Mouse (Mus musculus) frontal cortex, postnatal 14 days (tissue): ENCODE data around the gene Fam189a2.

ENCODE experiments used
- DNase-seq, 2 experiments: peaks; one replicate each; pipeline ENCODE4 v3.0.0; 2022; ENCODE audit warnings: low spot score in 2 of 2

Fam189a2 gene

DNA sequence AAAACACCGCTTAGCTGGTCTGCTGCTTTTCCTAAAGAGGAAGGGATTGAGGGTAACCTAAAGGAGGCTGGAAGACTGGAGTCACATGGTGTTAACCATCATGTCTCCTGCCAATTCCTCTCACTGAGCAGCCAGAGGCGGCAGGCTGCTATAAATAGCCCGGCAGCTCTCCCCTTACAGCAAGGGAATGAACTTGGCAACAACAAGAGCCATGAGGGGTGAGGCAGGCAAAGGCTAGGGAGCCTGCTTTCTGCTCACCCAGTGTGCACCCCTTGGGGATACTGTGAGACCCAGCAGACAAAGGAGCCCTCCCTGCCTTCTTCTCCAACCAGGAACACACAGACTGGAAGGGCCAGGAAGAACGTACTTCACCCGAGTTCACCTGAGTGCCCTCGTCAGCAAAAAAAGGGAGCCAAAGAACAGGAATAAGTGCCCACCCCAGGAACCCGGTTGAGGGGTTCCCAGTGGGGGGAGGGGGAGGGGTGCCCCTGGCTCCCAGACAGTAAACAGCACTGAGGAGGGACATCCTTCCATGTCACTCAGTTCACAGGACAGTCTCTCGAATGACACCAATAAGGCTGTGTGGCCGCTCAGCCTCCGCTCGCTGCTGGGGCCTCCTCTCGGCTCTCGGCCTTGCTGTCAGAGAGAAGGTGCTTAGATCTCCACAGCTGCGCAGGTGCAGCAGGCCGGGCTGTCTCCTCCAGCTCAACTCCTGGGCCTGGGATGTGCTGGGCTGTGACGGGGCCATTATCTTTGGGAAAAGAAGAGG is 57.8 kb downstream of the Fam189a2 start:
- no peak for DNase-seq

DNA sequence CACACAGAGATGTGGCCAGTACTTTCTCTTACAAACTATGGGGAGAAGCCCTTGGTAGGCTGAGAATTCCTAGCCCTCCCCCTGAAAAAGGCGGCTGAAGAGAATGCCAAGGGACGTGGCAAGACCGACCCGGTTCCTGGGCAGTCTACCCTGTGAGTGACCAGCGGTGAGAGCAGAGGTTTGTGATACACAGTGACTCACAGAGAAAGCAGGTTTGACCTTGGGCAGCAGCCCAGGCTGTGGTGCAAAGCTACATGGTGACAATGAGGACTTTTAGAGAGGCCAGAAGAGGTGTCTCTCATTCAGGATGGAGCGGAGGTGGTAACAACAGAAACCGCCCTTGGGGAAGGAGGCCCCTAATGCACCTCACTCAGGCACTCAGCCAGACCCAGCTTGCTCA is 59.4 kb downstream of the Fam189a2 start:
- no peak for DNase-seq

DNA sequence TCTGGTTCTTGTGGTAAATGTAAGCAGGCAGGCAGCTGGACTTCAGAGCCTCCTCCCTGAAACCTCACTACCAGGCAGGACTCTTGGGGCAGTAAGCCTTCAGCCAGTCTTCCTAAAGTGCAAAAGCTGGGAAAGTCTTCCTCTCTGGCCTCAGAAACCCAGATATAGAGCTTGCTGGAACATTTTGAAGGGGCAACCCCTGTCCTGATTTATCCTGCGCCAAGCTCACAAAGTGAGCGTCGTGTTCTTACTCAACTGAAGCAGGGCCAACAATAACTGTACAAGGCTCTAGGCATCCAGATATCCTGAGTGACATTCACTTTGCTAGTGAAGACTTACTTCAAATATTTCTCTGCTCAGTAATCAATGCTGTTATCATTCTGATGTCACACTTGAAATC is 60.4 kb downstream of the Fam189a2 start:
- no peak for DNase-seq

DNA sequence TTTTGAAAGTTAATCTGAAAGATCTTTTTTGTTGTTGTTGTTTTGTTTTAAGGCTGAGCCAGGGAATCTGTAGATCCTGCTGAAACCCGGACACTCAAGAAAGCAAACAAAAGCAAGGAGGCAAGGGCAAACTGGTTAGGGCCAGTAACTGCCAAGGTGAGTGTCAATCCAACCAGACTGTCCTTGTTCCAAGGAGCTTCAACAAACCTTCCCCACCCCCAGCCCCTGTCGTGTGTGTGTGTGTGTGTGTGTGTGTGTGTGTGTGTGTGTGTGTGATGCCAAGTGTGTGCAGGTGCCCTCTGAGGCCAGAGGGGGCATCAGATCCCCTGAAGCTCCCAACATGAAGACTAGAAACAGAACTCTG is 62.0 kb downstream of the Fam189a2 start:
- no peak for DNase-seq

DNA sequence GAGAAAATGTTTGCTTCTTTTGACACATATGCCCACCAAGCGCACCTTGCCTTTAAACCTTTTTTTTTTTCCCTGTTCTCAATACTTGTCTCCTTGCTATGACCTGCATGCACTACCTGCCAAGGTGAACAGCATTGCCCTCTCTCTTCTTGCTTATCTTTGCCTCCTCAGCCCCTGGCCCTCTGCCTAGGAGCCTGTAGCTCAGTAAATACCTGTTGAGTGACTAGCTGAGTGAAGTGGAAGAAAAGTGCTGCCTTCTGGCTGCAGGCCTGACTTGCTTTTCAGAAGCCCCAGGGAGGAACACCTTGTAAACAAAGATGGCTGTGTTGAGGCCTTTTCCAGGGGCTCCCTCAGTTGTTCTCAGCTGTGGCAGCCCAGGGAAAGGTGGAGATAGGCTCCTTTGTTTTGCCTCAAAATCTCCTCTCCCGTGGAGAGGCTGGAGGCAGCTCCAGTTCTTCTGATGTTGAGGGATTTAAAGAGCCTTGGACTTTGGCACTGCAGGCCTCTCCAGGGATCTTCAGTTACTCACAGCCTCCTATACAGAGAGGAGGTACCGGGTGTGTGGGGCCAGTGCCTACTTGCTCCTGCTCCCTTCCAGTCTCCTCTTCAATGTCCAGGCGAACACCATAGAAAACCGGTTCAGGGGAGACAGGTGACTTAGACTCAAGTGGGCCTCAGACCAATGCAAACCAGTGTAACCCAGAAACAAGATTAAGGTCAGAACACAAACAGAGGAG is 62.5 kb downstream of the Fam189a2 start:
- no peak for DNase-seq

DNA sequence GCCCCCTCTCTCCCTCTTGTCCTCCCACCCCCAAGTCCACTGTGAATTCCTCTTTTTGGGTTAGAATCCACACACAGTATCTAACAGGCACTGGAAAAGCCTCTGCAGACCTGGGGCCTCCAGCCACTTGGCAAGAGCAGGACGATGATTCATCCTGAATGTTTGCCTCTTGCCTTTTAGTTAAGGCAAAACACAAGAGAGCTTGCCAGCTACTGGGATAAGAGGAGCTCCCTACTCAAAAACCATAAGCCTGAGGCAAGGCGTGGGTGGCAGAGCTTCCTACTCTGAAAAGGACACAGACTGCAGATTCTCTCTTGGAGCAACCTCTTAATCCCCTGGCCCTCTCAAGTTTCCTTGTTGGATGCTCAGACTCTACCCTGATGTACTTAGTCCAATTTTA is 63.7 kb downstream of the Fam189a2 start:
- DNase-seq, result no peak

DNA sequence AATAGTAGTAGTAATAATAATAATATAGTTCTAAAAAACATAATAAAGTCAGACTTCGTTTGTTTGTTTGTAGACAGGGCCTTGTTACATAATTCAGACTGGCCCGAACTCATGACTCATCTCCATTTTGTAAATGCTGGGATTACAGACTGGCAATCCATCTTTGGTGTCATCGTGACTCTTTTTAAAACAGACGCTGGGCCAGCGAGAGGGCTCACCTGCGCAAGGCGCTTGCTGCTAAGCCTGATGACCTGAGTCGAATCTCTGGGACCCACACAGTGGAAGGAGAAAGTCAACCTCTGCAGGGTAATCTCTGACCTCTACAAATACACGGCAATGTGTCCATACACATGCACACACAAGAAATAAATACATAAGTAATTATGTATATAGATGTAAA is 64.4 kb downstream of the Fam189a2 start:
- DNase-seq, result no peak

DNA sequence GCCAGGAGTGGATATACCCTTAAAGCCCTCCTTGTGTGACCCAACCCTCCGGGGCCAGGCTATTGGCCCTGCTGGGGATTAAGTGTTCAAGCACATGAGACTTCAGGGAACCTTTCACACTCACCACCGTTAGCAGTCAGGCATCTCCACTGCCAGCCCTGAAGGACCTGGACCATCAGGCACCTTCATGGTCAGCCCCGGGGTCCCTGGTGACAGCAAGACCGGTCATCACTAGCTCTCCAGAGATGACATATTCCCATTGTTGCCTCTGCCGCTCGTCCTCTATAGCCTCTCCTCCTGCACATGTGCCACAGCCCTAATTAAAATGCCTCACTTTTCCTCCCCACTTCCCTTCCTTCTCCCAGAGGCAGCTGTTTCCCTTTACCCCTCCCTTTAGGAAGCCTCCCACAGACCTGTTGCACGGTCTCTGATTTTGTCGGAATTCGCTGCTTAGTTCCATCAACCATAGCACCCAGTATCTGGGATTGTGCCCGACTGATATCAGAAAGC is 66.4 kb downstream of the Fam189a2 start:
- DNase-seq, result no peak

DNA sequence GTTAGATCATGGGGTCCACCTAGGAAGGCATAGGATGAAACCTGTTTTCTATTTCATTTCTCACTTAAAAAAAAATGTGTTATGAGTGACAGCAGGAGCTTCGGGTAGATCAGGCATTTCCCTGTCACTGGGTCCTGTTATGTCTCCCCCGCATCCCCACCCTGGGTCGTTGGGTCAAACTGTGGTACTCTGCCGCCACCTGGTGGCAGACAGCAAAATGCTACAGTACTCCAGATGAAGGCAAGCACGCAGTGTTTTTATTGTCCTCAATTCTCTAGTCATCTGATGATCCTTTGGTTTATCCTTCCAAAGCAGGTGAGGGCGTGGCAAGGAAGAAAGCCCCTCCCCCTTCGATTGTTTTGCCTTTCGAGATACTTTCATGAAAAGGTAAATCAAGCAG is 69.3 kb downstream of the Fam189a2 start:
- peak in 1 of 2 experiments; percentile 67 for DNase-seq

DNA sequence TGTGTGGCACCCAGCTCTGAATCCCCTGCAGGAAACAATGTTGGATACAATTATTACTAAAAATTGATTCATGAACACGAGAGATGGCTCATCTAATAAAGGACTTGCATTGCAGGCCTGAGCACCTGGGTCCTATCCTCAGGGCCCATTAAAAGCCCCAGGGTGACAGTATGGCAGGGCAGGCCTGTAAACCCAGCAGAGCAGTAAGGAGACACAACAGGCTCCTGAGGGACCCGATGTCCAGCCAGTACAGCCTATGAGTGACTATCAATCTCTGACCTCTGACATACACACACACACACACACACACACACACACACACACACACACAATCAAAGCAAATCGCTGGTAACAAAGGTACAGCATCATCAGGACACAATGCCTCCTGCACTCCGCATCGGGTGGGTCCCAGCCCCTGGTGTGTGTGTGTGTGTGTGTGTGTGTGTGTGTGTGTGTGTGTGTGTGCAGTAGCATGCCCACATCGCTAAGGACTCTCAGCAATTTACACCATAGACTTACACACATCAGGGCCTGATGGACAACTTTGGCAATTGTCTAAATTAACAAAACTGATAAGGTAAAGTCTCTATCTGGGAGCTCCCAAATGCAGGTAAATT is 69.9 kb downstream of the Fam189a2 start:
- no peak for DNase-seq

DNA sequence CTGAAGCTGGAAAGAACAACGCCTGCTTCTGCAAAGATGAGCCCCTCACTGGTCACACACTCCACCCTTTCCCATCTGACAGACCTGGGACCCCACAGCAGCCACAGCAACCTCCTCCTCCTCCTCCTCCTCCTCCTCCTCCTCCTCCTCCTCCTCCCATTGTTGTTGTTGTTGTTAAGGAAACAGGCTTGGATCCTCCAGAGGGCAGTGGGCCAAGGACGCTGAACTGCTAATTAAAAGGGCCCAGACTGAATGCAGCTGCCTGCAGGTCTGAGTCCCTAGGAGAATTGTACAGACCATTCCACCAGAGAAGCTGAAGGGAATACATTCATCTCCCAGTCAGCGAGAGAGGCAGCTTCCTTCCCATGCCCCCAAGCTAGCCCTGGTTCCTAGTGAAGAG is 70.5 kb downstream of the Fam189a2 start:
- DNase-seq, result no peak

DNA sequence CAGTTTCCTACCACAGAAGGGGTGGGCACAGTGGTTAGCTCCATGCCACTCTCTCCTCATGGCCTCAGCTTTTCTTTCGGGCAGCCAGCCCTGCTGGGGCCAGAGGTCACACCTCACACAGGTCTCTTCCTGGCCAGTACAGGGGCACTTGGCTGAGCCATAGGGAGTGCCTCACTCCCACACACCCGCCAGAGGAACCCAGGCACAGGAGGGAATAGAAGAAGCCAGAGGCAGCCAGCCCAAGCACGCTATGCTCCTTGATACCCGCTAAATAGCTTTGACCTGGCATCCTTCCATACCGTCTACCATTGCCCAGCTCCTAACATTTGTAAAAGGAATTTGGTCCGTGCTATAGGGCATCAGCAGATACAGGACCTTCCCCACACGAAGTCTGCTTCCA is 70.9 kb downstream of the Fam189a2 start:
- no peak for DNase-seq

DNA sequence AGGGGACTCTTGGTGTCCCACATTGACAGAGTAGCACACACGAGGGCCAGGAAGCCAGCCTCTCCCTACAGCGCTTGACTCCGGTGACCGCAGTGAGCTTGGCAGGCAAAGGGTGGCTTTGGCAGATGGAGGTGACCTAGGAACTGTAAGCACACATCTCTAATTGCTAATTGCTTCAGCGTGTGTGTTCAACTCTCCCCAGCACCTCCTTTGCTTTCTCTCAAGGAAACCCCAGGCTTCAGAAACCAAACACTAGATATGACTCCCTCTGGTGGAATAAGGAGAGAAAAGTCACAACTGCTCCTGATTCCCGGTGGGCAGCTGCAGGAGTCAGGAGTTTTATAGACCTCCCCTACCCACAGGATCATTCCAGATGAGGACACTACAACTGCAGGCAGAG is 71.9 kb downstream of the Fam189a2 start:
- DNase-seq, result no peak

DNA sequence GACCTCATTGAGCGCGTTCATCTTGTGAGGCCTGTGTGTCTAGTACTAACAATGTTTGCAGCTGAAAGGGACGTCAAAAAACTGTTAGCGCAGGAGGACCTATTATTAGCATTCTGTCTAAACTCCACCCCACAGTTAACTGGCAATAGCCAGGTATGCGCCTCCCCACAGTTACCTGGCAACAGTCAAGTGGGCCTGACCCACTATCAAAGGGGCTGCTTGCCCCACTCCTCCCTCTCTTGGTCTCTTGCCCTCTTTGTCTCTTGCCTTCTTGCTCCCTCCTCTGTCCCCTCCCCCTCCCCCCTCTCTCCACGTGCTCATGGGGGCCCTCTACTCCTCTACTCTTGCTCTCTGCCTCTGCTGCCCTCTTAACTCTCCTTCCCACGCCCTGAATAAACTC is 73.3 kb downstream of the Fam189a2 start:
- no peak for DNase-seq

DNA sequence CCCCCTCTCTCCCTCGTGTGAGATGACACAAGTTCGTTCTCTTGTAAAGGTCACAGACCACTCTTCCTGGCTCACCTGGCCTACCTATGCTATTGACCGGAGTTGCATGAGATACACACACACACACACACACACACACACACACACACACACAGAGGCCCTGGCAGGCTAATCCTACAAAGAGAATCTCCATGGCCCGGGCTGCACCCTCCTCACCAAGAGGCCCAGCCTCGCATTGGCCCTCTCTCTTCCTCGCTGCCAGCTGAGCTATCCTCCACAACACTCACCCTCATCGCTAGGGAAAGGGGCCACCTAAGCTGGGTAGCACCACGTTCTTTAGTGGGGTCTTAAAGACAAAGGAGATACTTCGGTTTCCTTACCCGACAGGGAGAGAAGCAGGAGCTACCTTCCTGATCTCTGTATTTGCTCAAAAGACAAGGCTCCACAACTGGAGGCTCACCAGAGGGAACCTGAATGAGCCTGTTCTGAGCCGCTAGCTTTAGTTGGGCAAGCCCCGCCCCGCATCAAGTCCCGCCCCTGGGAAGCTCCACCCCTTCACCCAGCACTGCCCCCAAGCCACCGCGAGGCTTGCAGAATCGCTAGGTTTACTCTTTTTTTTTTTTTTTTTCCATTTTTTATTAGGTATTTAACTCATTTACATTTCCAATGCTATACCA is 74.4 kb downstream of the Fam189a2 start:
- no peak for DNase-seq

DNA sequence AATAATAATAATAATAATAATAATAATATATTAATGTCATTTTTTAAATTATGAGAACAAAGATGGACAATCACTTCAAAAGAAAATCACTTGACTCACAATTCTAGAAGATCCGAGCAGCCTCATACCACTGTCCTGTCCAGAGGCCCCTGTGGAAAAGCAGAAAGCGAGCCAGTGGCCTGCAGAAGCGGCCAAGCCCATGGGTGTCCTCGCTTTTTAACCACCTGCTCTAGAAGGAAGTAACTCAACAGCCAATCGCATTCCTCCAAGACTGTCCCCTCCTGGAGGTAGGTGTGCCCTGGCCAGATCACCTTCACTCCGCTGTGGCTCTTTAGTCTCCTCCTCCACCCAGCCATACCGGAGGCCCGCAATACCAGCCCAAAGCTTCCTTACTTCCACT is 75.4 kb downstream of the Fam189a2 start:
- no peak for DNase-seq

DNA sequence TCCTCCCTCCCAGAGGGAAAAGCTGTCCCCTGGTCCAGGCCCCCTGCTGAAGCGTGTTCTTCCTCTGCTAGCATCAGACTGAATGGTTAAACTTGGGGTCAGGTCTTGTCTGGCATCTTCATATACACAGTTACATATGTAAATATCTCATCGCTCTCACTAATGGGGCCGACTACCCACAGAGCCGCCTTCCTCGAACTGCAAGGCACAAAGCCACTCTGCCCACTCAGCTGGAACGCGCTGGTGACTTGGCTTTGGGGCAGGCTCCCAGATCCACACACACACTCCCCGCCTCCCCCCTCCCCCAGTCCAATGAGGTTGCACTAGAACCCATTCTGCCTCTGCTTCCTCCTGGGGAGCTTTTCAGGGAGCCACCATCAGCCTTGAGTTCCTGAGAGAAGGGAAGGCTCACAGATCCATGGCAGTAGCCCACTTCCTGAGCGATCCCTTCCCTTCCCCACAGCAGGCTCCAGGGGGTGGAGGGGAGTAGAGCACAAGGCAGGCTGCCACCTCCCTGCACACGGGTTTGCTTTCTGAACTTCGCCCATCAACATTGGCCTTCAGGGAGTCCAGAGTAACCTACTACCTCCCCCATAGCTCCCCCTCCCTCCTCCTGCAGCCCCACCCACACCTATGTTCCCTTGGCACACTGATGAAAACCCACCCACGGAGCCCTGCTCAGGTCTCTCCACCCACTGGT is 82.4 kb downstream of the Fam189a2 start:
- no peak for DNase-seq

DNA sequence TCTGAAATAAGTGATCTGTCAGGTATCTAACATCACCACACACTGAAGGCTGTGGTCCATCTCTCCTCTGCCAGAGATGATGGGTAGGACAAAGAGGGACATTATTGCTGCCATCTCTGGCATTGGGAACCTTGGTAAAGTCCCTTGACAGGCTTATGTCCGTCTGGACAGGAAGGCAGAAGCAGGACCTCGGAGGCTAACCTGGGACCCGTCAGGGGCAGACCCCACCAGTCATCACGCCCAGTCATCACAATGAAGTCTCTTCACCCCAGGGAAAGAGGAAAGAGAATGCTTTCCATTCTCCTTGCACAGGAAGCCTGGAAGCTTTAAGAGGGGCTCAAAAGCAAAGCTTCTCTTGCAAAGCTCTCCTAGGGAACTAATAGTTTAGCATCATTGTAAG is 82.9 kb downstream of the Fam189a2 start:
- DNase-seq, result no peak

DNA sequence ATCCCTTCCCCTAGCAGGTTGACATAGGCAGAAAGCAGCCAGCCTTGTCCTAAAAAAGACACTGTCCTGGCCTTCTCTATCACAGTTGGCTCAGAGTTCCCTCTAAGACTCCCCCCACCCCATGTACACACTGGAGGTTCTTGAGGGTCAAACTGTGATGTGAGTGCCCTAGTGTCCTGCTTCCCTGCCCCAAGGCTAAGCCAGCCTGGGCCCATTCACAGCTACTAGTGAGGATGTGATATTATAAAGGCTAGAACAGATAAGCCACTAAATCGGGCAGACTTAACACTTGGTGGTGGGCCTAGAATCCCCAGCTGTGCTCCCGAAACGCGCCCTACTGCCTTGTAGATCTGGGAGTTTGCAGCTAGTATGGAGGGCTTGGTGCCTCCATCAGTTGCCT is 84.1 kb downstream of the Fam189a2 start:
- no peak for DNase-seq

DNA sequence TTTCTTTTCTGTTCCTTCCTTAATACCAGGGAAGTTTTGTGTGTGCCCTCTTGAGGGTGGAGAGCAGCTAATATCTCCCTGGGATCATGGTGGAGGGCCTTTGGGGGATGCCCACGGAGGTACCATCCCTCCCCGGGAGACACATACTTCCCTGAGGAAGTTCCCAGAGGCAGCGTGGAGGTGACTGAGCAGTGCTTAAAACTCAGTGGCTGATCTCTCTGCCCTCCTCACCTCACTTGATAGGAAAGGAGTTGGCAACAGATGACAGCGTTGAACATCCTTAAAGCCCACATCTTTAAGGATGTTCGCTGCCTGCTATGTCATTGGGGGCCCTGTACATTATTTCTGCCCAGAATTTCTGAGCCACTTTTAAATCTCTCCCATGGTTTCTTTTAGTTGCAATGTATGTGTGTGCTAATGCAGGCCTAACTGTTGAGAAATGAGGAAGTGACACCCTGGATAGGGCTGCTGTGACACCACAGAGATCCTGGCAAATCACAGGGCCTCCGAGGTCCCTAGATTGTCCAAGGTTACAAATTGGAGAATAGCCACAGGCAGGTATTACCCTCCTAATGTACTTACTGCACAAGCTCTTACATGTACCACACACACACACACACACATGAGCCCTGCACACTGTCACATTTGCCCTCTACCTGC is 84.7 kb downstream of the Fam189a2 start:
- DNase-seq, result no peak

DNA sequence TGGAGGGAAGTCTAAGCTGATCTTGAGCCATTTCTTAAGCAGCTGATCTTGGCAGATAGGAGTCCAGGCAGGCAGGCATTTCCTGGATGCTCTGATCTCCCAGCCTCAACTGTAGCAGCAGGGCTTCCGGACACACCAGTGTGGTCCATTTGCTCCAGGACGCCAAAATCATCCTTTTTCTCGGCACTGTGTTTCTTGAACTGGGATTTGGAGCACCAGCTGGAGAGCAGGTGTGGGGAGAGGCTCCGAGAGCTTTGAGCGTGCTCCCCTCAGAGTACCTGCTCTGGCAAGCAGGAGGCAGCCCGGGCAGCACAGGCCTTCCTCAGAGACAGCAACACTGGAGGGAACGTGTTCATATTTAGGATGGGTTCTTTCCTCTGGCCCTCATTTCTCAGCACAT is 87.9 kb downstream of the Fam189a2 start:
- no peak for DNase-seq
